Mouse (Mus musculus) 3T3-L1 (cell line): ENCODE measurements around the gene Spdye4a.
A peak's percentile ranks its signal among the peaks of the same experiment; 100 is the strongest.

Experiments
- DNase-seq: peaks from one replicate; pipeline ENCODE4 v3.0.0-alpha.2; 2015; ENCODE audit warnings: low read depth, low spot score

The Spdye4a gene

GRCm38 (mm10) chr5:143226790-143227189 lies at the start of gene Spdye4a:
Gene Spdye4a, minus strand, starts transcription at chr5:143226890.
- no peak for DNase-seq

GRCm38 (mm10) chr5:143275761-143276160 lies 49.1 kb upstream of the Spdye4a start:
- DNase-seq = no peak

GRCm38 (mm10) chr5:143272540-143273330 lies 46.0 kb upstream of the Spdye4a start:
- DNase-seq = no peak

GRCm38 (mm10) chr5:143272108-143272507 lies 45.4 kb upstream of the Spdye4a start:
- DNase-seq = no peak

GRCm38 (mm10) chr5:143271642-143272041 lies 45.0 kb upstream of the Spdye4a start:
- DNase-seq = peak; percentile 98

- DNase-seq = no peak
Observed at GRCm38 (mm10) chr5:143270151-143270519, 43.4 kb upstream of the Spdye4a start.

GRCm38 (mm10) chr5:143269363-143270150 lies 42.9 kb upstream of the Spdye4a start, which contains the start of gene Zfp316:
Gene Zfp316, minus strand, starts transcription at chr5:143270022.
- DNase-seq = peak; percentile 65

- DNase-seq = no peak
Observed at GRCm38 (mm10) chr5:143268985-143269362, 42.3 kb upstream of the Spdye4a start.

GRCm38 (mm10) chr5:143266794-143267193 lies 40.1 kb upstream of the Spdye4a start:
- no peak for DNase-seq

GRCm38 (mm10) chr5:143265409-143265808 lies 38.7 kb upstream of the Spdye4a start:
- no peak for DNase-seq

GRCm38 (mm10) chr5:143264689-143265088 lies 38.0 kb upstream of the Spdye4a start:
- peak; percentile 55 for DNase-seq

GRCm38 (mm10) chr5:143261636-143262035 lies 34.9 kb upstream of the Spdye4a start:
- DNase-seq = no peak

- DNase-seq = no peak
Observed at GRCm38 (mm10) chr5:143255802-143256201, 29.1 kb upstream of the Spdye4a start.

GRCm38 (mm10) chr5:143255131-143255519 lies 28.4 kb upstream of the Spdye4a start:
- DNase-seq = no peak

GRCm38 (mm10) chr5:143254487-143255130 lies 27.9 kb upstream of the Spdye4a start:
- DNase-seq = no peak

GRCm38 (mm10) chr5:143253881-143254486 lies 27.3 kb upstream of the Spdye4a start:
- no peak for DNase-seq

- DNase-seq = no peak
Observed at GRCm38 (mm10) chr5:143253186-143253880, 26.6 kb upstream of the Spdye4a start.

GRCm38 (mm10) chr5:143252791-143253185 lies 26.1 kb upstream of the Spdye4a start:
- DNase-seq = no peak

- no peak for DNase-seq
Observed at GRCm38 (mm10) chr5:143252039-143252438, 25.3 kb upstream of the Spdye4a start.

GRCm38 (mm10) chr5:143244926-143245325 lies 18.2 kb upstream of the Spdye4a start:
- DNase-seq = no peak

GRCm38 (mm10) chr5:143236036-143236435 lies 9.3 kb upstream of the Spdye4a start:
- peak; percentile 51 for DNase-seq
